8 mouse cellular contexts compared by ENCODE assay signal in the genomic region with DNA sequence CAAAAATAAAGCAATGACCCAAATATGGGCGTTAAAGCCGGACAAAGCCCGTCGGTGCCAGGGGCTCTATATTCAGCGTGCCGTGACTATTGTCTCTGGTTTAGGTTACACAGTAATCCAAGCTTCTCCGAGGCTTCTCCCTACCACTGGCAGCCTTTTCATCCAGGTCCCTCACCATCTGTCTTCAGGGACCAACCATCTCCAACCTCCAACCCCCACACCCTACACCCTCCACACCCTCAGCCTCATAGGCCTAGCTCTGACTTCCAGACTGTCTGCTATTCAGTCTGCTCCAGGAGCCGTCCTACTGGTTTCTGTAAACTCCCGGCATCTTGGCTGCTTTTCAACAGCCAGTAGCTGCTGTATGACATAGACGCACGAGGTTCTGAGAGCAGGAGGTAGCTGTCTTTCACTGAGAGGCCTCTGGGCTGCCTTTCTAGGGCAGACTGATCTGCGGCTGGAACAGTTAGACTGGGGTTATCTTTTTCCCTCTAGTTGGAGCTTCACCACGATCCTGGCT. TPM values are rescaled to one million over a fixed set of nuclear protein-coding genes. Genes with fewer than 3 reads are reported as not detected.
DNase-seq lines count a peak whose midpoint lies in the region; ATAC-seq and TF ChIP-seq lines count a peak whose summit lies in the region.

No protein-coding gene starts in this region.

- H3K4me1 ChIP-seq in forebrain, embryonic 12.5 days, result peaks cover 62% of the 10 kb centered on the region
- peaks cover 16% of the 10 kb centered on the region for H3K4me1 ChIP-seq in lung, adult 2 months (ENCODE audit: control insufficient read depth, insufficient read depth, low read length)

- peak; percentile 93 for DNase-seq in 3T3-L1 (ENCODE audit: low read depth, low spot score)
- DNase-seq in adrenal gland, postnatal 36 days, result peak; percentile 27 to 59
- peak; percentile 70 to 75 for DNase-seq in heart, postnatal 14 days
- peak; percentile 46 to 63 for DNase-seq in layer of hippocampus, adult 2 months (ENCODE audit: low spot score in 2 of 2)
- peak; percentile 58 for DNase-seq in lung, adult 2 months
- peak; percentile 57 for DNase-seq in retina, embryonic 14.5 days (ENCODE audit: low spot score)
- no peak for DNase-seq in spleen, postnatal 36 days (ENCODE audit: low spot score in 2 of 2)

- TF ChIP-seq POLR2A in lung, adult 2 months (IDR thresholded peaks at IDR 0.05; ENCODE audit: borderline replicate concordance, extremely low read depth, low read depth, low read length), result peak; percentile 43; the same call in 1 of the 2 replicates

- H3K27me3 ChIP-seq in forebrain, embryonic 12.5 days, result no peaks in the 10 kb centered on the region

- no peak overlapping the region for H3K4me3 ChIP-seq in forebrain, embryonic 12.5 days (replicated peaks)
- H3K4me3 ChIP-seq in layer of hippocampus, adult 2 months, result peak overlapping the region; percentile 48; the same call in 1 of the 2 replicates
- H3K4me3 ChIP-seq in lung, adult 2 months (replicated peaks; ENCODE audit: extremely low read depth, low read depth, low read length), result no peak overlapping the region

- TF ChIP-seq CTCF in layer of hippocampus, adult 2 months (conservative IDR thresholded peaks at IDR 0.05), result no peak
- TF ChIP-seq CTCF in lung, adult 2 months (IDR thresholded peaks at IDR 0.05; ENCODE audit: insufficient read depth, low read length), result no peak

- ATAC-seq in forebrain, embryonic 12.5 days (ENCODE audit: low FRiP score), result peak; percentile 9; the same call in 1 of the 2 replicates

- H3K9me3 ChIP-seq in forebrain, embryonic 12.5 days, result no peaks in the 10 kb centered on the region

- intact Hi-C loops in heart, postnatal 14 days (cut with DNase I), result no loop called here

- H3K4me2 ChIP-seq in forebrain, embryonic 12.5 days, result peak overlapping the region; percentile 61

- H3K36me3 ChIP-seq in forebrain, embryonic 12.5 days (replicated peaks), result no peaks in the 10 kb centered on the region

- peak overlapping the region; percentile 66 for H3K9ac ChIP-seq in forebrain, embryonic 12.5 days

- H3K27ac ChIP-seq in forebrain, embryonic 12.5 days, result peak overlapping the region; percentile 99
- peak overlapping the region; percentile 100 for H3K27ac ChIP-seq in layer of hippocampus, adult 2 months

- 11% methylated on average over 13 of the region's 13 CpGs for WGBS in forebrain, embryonic 12.5 days
- WGBS in lung, adult 2 months, result 18% methylated on average over 13 of the region's 13 CpGs

RNA-seq across cellular contexts. Expression of a gene that starts 9.2 kb away (rescaled TPM):
- total RNA-seq in adrenal gland, postnatal 36 days (2021), result not detected
- not detected in 2 replicates for polyA plus RNA-seq in forebrain, embryonic 12.5 days (2016; fragmentation: Nextera tagmentation; extraction: Ambion mirVana)
- not detected for total RNA-seq in heart, postnatal 14 days (2021)
- not detected for total RNA-seq in layer of hippocampus, adult 2 months (2021)
- polyA plus RNA-seq in lung, adult 2 months (2012; rRNA removed), result 0.11 and 0.12 TPM in 2 replicates

RNA-seq across cellular contexts. Expression of a gene that starts 9.3 kb away (rescaled TPM):
- not detected for total RNA-seq in adrenal gland, postnatal 36 days (2021)
- not detected in 2 replicates for polyA plus RNA-seq in forebrain, embryonic 12.5 days (2016; fragmentation: Nextera tagmentation; extraction: Ambion mirVana)
- not detected for total RNA-seq in heart, postnatal 14 days (2021)
- not detected for total RNA-seq in layer of hippocampus, adult 2 months (2021)
- 2.9 TPM in 2 replicates for polyA plus RNA-seq in lung, adult 2 months (2012; rRNA removed)

Comparison
In these comparisons a context has a peak if more than half of its experiments do, and no peak if none do; other contexts are left out.
1. DNase-seq: peak in 3T3-L1 (single experiment), adrenal gland, postnatal 36 days (2 of 2), heart, postnatal 14 days (2 of 2), layer of hippocampus, adult 2 months (2 of 2), lung, adult 2 months (single experiment) and retina, embryonic 14.5 days (single experiment); none in spleen, postnatal 36 days (0 of 2).